Mouse (Mus musculus): ENCODE data around the gene Mlf2. TPM values are rescaled to one million over a fixed set of nuclear protein-coding genes. Genes with fewer than 3 reads are reported as not detected.

The Mlf2 gene
- polyA plus RNA-seq, 1 experiment from 2014 or later: 462 TPM

Other genes starting within 250 kb of the Mlf2 start
- gene Emg1, start 219.2 kb upstream of the Mlf2 start, polyA plus RNA-seq (2015; fragmentation: Nextera tagmentation; extraction: Ambion mirVana): 136 and 144 TPM in 2 replicates
- gene Phb2, start 219.1 kb upstream of the Mlf2 start, polyA plus RNA-seq (2015; fragmentation: Nextera tagmentation; extraction: Ambion mirVana): 258 and 276 TPM in 2 replicates
- 3.4 and 4.1 TPM in 2 replicates for gene Ptpn6, start 192.7 kb upstream of the Mlf2 start, polyA plus RNA-seq (2015; fragmentation: Nextera tagmentation; extraction: Ambion mirVana)
- gene Grcc10, start 190.0 kb upstream of the Mlf2 start, polyA plus RNA-seq (2015; fragmentation: Nextera tagmentation; extraction: Ambion mirVana): 710 and 725 TPM in 2 replicates
- not detected in 2 replicates for gene Gm45234, start 175.4 kb upstream of the Mlf2 start, polyA plus RNA-seq (2015; fragmentation: Nextera tagmentation; extraction: Ambion mirVana)
- 21.5 and 25.4 TPM in 2 replicates for gene Atn1, start 174.9 kb upstream of the Mlf2 start, polyA plus RNA-seq (2015; fragmentation: Nextera tagmentation; extraction: Ambion mirVana)
- gene Eno2, start 161.7 kb upstream of the Mlf2 start, polyA plus RNA-seq (2015; fragmentation: Nextera tagmentation; extraction: Ambion mirVana): 27.5 and 29.7 TPM in 2 replicates
- gene Lrrc23, start 151.7 kb upstream of the Mlf2 start, polyA plus RNA-seq (2015; fragmentation: Nextera tagmentation; extraction: Ambion mirVana): 2.3 and 4.3 TPM in 2 replicates
- 7.7 and 8.2 TPM in 2 replicates for gene Spsb2, start 122.7 kb upstream of the Mlf2 start, polyA plus RNA-seq (2015; fragmentation: Nextera tagmentation; extraction: Ambion mirVana)
- gene Tpi1, start 117.1 kb upstream of the Mlf2 start, polyA plus RNA-seq (2015; fragmentation: Nextera tagmentation; extraction: Ambion mirVana): 329 and 343 TPM in 2 replicates
- 202 and 204 TPM in 2 replicates for gene Usp5, start 101.9 kb upstream of the Mlf2 start, polyA plus RNA-seq (2015; fragmentation: Nextera tagmentation; extraction: Ambion mirVana)
- 82.7 and 89.5 TPM in 2 replicates for gene Cdca3, start 101.8 kb upstream of the Mlf2 start, polyA plus RNA-seq (2015; fragmentation: Nextera tagmentation; extraction: Ambion mirVana)
- gene Gnb3, start 91.1 kb upstream of the Mlf2 start, polyA plus RNA-seq (2015; fragmentation: Nextera tagmentation; extraction: Ambion mirVana): 5.1 and 7.5 TPM in 2 replicates
- 12.3 and 17.0 TPM in 2 replicates for gene P3h3, start 73.6 kb upstream of the Mlf2 start, polyA plus RNA-seq (2015; fragmentation: Nextera tagmentation; extraction: Ambion mirVana)
- 19.2 and 22.9 TPM in 2 replicates for gene Gpr162, start 67.4 kb upstream of the Mlf2 start, polyA plus RNA-seq (2015; fragmentation: Nextera tagmentation; extraction: Ambion mirVana)
- 0.07 TPM in 1 of 2 replicates, not detected in the other for gene Cd4, start 43.2 kb upstream of the Mlf2 start, polyA plus RNA-seq (2015; fragmentation: Nextera tagmentation; extraction: Ambion mirVana)
- gene Lag3, start 19.7 kb upstream of the Mlf2 start, polyA plus RNA-seq (2015; fragmentation: Nextera tagmentation; extraction: Ambion mirVana): 2.3 and 2.5 TPM in 2 replicates
- 662 and 802 TPM in 2 replicates for gene Ptms, start 11.3 kb upstream of the Mlf2 start, polyA plus RNA-seq (2015; fragmentation: Nextera tagmentation; extraction: Ambion mirVana)
- 89.9 and 95.2 TPM in 2 replicates for gene Cops7a, start 34.2 kb downstream of the Mlf2 start, polyA plus RNA-seq (2015; fragmentation: Nextera tagmentation; extraction: Ambion mirVana)
- gene Pianp, start 65.3 kb downstream of the Mlf2 start, polyA plus RNA-seq (2015; fragmentation: Nextera tagmentation; extraction: Ambion mirVana): 25.6 and 27.4 TPM in 2 replicates
- gene Zfp384, start 77.8 kb downstream of the Mlf2 start, polyA plus RNA-seq (2015; fragmentation: Nextera tagmentation; extraction: Ambion mirVana): 18.8 and 23.1 TPM in 2 replicates
- gene Ing4, start 108.4 kb downstream of the Mlf2 start, polyA plus RNA-seq (2015; fragmentation: Nextera tagmentation; extraction: Ambion mirVana): 195 and 201 TPM in 2 replicates
- 15.8 and 19.7 TPM in 2 replicates for gene Acrbp, start 118.3 kb downstream of the Mlf2 start, polyA plus RNA-seq (2015; fragmentation: Nextera tagmentation; extraction: Ambion mirVana)
- 0.34 and 0.37 TPM in 2 replicates for gene Lpar5, start 136.5 kb downstream of the Mlf2 start, polyA plus RNA-seq (2015; fragmentation: Nextera tagmentation; extraction: Ambion mirVana)
- 133 and 138 TPM in 2 replicates for gene Chd4, start 164.6 kb downstream of the Mlf2 start, polyA plus RNA-seq (2015; fragmentation: Nextera tagmentation; extraction: Ambion mirVana)
- 43.2 and 45.9 TPM in 2 replicates for gene Nop2, start 200.5 kb downstream of the Mlf2 start, polyA plus RNA-seq (2015; fragmentation: Nextera tagmentation; extraction: Ambion mirVana)
- 14.9 and 19.3 TPM in 2 replicates for gene Iffo1, start 213.9 kb downstream of the Mlf2 start, polyA plus RNA-seq (2015; fragmentation: Nextera tagmentation; extraction: Ambion mirVana)
- 1,484 and 1,546 TPM in 2 replicates for gene Gapdh, start 235.1 kb downstream of the Mlf2 start, polyA plus RNA-seq (2015; fragmentation: Nextera tagmentation; extraction: Ambion mirVana)

All from midbrain, embryonic 13.5 days (tissue).